Mouse (Mus musculus): ENCODE results near the gene Nipa2. TPM values are rescaled to one million over a fixed set of nuclear protein-coding genes. Genes with fewer than 3 reads are reported as not detected.

The Nipa2 gene
- total RNA-seq (2021) = 10 to 100 TPM; 38.8 to 40.0 TPM
- long read RNA-seq, experiment 1, transcript Nipa2-201 (7 exons, 3,197 nt) = major isoform, 5 of 5 reads
- long read RNA-seq, experiment 1, partial matches to known transcripts = 0 of 5 reads
- long read RNA-seq, experiment 1, other reads (novel, unspliced or antisense) = 0 of 5 reads
- long read RNA-seq, experiment 2, partial matches to known transcripts = 0 of 6 reads
- long read RNA-seq, experiment 2, other reads (novel, unspliced or antisense) = 3 of 6 reads

DNA sequence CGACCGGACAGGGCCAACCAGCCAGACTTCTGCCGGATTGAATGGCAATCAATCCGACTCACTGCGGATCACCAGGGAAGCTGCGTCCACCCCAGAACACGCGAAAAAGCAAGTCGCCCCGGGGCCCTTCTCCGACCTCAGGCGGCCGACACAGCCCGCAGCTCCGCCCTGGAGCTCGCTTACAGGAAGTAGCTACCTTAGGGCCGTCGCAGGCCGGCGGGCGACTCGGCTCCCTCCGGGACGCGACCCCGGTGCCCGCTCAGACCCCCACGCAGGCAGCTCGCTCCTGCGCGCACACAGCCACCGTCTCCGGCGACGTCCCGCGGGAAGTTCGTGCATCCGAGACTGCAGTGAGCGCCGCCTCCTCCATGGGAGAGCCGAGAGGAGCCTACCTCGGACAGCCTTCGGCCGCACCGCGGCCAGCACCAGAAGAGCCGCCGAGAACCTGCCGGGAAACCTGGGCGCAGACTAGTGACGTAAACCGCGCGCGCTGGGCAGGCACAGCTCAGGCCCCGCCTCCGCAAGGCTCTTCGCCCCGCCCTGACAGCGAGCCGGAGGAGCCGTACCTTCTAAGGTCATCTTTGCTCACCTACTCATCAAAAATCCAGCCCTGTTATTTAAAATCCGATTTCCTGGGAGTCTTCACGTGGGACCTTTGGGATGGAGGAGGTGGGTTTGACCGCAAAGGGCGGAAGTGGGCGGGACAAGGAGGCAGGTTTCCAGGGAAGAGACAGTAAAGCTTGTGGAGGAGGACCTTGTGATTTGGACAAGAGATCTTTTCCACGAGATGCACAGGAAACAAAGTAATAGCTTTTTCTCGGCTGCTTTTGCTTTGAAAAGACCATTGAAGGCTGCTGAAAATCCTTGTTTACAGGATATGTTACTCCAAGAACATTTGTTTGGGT is at the start of gene Nipa2:
Gene Nipa2, minus strand, starts transcription at position 473 of the 905 bp plus-strand sequence.
- peak; percentile 93 to 95 for DNase-seq

DNA sequence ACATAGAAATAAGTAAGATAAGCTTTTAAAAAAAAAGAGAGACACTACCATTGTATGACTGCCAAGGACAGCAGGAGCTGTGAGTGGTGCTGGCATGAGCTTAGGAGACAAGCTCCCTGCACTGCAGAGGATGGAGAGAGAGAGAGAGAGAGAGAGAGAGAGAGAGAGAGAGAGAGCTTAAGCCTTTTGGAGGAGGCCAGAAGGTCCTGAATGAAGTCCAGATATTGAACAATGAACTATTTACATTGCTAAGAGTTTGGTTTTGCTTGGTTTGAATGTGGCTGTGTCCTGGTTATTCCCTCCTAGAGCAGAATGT is 48.7 kb upstream of the Nipa2 start:
- no peak for DNase-seq

DNA sequence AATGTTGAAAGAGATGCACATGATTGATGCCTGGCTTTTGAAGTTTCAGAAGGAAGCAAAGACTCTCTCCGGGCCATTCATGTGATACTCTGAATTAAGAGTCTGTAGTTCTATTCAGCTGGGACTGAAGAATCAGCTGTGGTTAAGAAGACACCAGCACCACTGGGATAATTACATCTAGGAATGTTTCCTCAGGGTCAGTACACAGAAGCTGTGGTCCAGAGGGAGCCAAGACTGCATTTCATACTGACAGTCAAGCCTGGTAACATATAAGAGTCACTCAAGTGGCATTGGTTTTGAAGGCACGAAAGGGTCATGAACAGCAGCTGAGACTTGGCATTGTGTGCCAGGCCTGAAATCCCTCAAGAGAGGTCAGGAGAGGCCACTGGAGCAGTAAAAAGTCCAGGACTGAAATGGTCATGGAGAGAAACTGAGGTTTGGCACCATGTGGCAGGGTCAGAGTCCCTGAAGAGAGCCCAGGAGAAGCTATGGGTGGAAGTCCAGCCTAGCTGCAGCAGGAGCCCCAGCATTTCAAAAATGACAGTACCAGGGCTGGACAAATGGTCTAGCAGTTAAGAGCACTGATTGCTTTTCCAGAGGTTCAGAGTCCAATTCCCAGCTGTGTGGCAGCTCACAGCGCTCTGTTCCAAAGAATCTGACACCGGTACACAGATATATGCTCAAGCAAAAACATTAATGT is 48.2 kb upstream of the Nipa2 start:
- no peak for DNase-seq

DNA sequence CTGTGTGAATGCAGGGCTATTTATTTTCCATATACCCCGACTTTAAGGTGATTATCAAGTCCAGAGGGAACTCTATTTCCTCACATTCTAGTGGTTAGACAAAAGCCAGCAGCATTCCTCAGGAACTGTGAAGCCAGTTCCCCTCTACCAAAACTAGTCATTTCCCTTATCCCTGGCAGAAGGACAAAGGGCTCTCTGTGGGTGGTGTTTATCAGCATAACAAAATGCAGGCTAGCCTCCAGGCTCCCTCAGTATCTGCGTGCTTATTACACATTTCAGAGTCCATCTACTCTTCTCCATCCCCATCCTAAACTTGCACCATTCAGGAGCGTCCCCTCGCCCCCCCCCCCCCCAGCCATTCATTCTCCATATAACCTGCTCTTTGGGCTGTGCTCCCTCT is 36.7 kb upstream of the Nipa2 start:
- DNase-seq = no peak

DNA sequence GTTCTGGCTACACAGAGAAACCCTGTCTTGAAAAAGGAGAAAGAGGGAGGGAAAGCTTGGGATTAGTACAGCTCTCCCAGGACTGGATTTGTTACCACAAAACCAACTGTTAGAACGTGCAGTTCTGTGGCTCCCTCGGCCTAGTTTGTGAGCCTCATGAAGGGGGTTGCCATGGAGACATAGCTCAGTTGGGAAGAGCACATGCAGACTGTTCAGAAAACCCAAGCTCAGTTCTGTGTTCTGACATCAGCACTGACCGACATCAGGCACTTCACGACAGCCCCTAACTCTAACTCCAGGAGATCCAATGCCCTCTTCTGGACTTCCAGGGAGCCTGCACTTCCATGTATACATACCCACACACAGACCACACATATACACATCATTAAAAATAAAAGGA is 32.7 kb upstream of the Nipa2 start:
- no peak for DNase-seq

DNA sequence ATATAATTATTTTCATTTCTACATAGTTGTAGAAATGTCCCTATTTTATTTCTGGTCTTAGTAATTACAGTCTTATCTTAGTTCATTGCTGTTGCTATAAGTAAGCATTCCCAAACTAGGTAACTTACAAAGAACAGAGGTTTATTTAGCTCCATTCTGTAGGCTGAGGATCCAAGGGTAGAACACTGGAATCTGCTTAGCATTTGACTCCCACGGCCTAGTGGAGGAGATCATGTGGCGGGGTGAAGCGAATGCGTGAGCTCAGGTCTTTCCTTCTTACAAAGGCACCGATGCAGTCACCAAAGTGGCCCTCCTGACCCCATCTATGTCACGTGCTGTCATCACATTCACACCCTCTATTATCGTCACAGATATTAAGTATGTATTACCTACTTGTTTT is 29.6 kb upstream of the Nipa2 start:
- no peak for DNase-seq

DNA sequence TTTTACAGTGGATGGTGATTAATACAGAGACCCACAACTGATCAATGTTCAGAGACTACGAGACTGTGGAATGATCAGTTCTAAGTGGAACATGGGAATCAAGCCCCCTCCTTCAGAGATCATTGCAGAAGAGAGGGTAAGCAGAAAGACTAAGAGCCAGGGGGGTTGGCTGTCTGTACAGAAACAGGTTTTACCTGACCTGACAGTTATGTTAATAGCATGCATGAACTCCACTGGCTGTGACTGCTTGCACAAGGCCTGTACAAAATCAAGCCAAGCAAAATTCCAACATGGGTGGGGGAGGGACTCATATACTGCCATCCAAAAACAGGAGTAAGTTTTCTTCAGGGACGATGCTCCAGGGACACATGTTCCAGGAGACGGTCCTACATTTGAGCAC is 28.9 kb upstream of the Nipa2 start:
- no peak for DNase-seq

DNA sequence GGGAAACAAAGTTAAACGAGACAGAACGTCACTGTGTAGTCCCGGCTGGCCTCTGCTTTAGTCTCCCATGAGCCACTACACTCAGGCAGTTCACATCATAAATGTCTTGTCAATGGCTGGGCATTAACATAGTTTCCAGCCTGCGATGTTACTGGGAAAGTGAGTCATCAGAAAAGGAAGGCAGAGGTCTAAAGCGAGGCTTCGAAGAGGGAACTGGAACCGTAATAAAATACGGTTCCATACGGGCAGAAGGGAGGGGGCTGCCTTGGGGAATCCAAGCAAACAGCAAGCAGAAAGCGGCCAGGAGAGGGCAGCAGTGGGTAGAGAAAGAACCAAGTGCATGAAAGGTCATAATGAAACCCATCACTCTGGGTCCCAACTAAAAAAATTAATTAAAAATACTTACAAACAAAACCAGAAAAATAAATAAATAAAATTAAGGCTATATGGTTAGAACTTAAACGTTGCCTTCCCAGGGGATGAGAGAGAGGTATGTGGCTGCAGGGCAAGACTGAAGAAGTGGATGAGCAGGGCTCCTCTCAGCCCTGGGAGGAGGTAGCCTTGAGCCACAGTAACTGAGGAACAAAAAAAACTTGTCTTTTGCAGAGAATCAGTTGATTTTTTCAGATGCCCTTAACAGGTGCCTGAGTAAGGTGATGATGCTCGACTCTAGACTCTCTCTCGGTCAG is 24.4 kb upstream of the Nipa2 start:
- peak; percentile 63 to 87 for DNase-seq

DNA sequence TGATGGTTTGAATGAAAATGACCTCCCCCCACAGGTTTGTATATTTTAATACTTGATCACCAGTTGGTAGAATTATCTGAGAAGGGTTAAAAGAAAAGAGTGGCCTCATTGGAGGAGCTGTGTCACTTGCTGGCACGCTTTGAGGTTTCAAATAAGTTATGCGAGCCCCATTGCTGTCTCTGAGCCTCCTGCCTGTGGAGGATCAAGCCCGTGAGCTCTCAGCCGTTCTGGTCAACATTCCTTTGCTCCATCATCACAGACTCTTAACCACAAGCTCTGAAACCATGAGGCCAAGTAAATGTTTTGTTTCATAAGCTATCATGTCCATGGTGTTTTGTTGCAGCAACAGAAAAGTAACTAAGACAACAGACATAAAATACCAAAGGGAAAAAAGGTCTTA is 22.5 kb upstream of the Nipa2 start:
- no peak for DNase-seq

DNA sequence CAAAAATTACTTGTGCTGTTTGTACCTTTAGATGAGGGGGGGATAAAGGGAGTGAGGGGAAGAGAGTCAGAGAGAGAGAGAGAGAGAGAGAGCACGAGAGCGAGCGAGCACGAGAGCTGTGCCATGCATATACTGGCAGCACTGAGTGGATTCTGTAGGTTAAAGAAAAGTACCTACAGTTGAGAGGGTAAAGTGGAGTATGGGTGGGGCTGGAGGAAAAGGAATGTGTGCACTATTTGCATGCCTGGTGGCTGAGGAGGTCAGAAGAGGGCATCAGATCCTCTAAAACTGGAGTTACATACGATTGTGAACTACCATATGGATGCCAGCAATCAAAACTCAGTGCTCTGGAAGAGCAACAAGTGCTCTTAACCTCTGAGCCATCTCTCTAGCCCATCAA is 20.8 kb upstream of the Nipa2 start:
- no peak for DNase-seq

DNA sequence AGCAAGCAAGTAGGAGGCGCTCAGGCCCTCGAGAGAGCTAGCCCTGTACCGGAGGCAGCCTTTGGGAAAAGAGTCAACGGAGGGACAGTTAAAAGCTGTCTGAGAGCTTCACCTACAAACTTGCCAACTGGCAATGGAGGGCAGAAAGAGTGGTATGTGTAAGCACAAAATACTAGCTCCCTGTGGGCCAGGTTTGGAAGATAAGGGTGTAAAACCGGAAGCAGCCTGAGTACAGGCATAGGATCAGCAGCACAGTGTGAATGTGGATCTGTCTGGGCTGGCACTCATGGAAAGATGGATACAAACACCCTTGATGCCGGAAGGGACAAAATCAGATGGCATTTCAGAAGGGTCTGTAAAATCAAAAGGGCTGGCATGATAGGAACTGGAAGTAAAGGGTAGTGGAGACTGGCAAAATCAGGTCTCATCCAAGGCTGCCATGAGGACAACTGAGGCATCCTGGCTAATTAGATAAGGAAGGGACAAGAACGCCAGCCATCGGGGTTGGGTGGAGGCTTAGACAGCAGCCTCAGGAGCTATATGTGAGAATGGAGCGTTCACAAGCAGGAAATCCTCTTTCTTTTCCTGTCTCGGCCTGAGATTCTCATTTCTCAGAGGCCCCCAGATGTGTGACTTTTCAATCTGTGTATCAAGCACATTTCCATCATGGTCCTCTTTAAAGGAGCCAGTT is 19.9 kb upstream of the Nipa2 start:
- no peak for DNase-seq

DNA sequence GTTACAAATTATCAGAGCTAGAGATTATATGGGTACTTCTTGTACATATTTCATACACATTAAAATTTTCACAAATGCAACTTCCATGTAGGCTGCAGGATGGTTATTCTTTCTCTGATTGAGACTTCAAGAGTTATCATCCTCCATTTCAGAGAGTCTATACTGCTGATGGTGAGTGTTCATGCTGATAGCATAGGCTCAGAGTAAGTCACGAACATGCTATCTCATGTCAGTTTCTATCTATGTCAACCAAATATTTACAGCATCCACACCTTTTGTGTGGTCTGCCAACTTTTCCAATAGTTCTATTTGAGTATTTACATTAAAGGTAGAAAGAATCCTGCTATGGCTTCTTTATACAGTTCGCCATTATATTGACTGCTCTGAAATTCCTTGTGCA is 19.2 kb upstream of the Nipa2 start:
- DNase-seq = no peak

DNA sequence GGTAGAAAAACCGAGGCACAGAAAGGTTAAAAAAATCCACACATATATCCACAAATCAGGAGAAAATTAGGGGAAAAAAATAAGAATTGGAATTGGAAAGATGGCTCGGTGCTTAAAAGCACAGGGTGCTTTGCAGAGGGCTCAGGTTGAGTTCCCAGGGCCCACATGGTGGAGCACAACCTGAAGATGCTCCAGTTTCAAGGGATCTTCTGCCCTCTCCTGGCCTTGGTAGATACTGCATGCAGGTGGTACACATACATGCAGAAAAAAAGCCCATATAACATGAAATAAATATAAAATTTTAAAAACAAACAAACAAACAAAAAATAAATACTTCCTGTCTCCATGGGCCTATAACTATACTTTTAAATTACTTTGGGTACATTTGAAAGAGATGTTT is 12.2 kb upstream of the Nipa2 start:
- DNase-seq = no peak

DNA sequence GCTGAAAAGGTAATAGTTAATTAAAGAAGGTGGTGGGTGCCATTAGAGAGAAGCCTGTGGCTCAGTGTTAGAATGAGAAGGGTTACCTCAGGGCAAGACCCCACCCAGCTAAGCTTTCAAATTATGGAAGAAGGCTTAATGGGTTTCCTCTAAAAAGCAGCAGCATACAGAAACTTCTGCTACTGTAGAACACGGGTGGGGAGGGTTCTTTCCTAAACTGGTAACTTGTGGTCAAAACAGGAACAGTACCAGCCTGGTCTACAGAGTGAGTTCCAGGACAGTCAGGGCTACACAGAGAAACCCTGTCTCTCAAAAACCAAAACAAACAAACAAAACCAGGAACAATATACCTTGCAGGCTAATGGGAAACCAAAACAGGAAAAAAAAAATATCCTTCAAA is 7.1 kb upstream of the Nipa2 start:
- peak in 1 of 2 experiments; percentile 35 for DNase-seq

DNA sequence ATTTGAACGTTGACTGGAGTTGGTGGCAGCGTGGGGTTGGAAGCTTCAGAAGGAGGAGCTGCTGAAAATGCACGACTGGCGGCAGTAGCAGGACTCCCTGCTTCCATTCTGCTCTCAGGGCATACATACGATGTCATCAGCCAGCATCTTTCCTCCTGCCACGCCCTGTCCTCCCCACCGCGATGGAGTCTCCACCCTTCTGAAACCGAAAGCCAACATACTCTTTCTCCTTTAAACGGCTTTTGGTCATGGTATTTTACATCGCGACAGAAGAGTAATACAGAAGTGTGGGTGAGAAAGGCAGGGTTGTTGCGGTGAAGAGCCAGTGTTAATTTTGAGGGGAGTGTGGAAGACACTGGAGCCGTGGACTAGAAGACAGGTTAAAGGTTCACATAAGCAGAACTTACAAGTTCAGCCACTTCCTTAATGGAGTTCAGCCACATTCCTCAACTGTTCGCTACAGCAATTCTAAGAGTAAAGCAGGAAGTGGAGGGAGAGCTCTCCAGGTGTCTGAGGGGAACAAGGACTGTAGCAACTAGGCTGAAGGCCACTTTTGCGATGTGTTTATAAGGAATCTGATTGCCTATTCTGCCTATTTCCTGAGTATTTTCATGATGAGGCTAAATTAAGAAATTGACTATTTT is 6.1 kb upstream of the Nipa2 start:
- DNase-seq = peak; percentile 31 to 32

DNA sequence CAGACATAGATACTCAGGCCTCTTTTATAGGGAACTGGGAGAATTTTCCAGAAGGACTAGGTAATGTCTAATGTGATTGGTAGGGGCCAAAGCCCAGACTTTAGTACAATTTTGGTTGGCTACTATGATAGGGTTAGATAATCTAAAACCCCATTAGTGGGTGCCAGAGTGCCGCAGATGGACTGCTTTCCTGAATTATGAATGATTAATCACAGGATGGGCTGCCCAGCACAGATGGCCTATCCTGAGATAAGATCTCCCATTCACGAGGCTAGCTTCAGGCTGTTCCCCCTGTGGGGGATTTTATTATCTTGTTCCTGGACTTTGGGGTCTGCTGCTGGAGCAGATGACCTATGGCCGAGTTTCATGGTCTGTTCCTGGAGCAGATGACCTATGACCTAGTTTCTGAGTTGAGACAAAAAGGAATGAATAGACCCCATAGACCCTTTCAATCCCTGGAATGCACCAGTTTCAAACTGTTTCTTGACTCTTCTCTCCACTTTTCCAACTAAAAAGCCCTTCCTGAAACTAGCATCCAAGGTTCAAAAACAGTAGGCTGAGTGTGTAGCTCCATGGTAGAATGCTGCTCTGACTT is 4.7 kb upstream of the Nipa2 start:
- DNase-seq = no peak

DNA sequence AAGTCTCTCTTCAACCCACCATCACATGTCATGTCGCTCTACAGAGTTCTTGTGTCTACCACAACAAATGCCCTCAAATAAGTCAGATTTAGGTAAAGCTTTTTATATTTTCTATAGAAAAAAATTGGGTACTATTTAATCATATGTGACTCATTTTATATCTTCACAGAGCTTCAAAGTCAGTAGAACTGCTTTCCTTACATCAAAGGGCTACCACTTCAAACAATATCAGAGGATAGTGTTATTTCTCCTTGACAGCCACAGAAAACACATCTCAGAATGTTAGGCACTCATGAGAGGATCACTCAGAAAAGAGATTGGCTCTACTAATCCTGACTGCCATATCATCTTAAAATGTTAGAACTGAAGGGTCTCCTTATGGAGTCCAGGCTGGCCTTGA is 1.8 kb downstream of the Nipa2 start:
- DNase-seq = no peak

DNA sequence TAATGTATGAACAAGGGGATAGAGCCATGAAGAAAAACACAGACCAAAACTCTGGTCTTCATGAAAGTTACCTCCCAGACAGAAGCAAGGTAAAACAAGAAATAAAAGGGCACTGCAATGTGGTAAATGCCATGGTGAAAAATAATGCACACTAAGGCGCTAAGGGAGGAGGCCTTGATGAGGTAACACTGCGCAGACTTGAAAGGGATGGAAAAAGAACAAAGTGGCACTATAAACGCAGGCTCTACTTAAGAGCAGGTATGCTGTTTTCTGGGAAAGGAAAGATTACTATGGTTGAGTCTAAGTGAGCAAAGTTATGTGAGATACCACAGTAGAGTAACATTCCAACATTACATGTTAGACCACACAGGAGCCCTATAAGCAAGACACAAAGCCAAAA is 2.5 kb downstream of the Nipa2 start:
- DNase-seq = no peak

DNA sequence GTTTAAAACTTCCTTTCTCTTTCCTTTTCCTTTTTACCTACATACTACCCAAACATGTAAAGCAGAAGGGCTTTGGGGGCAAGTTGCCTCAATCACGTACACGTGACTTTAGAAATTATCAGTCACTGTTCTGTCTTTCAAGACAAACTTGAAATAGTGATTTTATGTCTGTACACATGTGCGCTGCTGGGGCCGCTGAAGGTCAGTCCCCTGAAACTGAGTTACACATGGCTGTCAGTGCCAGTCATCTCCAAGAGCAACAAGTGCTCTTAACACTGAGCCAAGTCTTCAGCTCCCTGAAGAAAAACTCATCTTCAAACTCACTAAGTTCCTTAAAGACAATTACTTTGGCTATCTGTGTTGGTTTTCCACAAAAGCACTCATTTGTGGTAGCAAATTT is 4.4 kb downstream of the Nipa2 start:
- DNase-seq = no peak

DNA sequence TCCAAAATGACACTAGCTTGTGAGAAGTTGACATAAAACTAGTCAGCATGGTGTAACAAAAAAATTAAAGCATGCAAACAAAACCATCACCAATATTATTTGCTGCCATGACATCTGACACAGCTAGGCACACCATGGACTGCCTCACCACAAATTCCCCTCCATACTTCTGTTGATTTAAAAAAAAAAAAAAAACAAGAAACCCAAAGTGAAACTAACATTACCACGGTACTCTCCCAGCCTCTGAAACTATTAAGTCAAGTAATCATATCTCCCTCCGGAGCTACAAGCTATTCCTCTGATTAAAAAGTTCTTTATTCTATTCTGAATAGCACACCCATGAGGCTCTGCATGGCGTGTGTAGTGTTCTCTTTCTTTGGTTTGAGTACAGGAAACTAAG is 5.1 kb downstream of the Nipa2 start:
- DNase-seq = no peak

DNA sequence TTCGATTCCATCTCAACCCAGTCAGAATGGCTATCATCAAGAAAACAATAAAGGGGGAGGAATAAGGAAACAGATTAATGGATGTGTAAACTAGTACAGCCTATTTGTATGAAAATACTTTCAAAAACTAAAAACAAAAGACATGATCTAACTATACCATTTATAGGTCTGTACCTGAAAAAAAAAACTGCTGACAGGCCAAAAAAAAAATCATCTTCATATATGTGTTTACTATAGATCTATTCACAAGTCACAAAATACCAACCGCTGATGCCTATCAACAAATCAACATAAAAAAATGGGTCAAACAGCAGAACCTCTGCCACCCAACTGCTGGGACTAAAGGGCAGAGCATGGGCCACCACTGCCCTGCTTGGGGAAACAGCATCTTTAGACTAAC is 6.2 kb downstream of the Nipa2 start:
- no peak for DNase-seq

Measured in heart, adult 18-20 months (tissue).